Mouse (Mus musculus) fibroblast of lung, adult 2 months (primary cell): Measurements from ENCODE around the gene Epor.
A peak's percentile ranks its signal among the peaks of the same experiment; 100 is the strongest.

Source experiments
- DNase-seq: peaks from one replicate; pipeline ENCODE4 v3.0.0-alpha.2; 2011; ENCODE audit warnings: low read depth

The Epor gene

DNA sequence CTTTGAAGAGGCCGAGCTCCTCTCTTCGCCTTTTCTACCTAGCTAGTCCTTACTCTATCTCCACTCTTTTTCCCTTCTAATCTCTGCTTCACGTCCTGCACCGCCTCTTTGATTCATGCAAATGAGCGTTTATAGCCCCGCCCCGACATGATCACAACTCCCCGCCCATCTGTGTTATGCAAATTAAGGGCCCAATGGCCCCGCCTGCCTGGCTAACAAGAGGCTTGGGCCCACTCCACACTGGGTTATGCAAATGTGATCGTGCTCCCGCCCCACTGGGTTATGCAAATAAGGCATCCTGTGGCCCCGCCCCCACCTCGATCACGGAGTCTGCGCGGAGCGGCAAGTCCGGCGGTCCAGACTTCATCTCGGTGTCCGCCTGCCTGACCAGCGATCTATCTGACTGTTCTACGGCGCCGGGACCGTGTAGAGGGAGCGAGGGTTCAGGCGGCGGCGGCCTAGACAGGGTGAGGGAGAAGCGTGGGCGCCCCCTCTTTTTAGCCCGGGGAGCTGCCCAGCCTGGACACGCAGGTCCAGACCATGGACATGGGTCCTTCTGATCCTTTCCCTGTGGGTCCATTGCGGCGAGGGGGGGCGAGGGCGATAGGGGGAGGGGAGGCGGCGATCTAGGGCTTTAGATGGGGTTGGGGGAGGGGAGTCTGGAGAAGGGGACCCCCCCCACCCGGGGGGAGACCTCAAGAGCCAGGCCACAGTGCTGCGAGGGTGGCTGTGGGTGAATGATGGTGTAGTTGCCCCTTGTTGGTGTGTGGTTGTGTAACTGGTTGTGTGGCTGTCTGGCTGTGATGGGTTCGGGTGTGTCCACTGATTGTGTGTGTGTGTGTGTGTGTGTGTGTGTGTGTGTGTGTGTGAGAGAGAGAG is 26.4 kb downstream of the Epor start, which contains the start of gene Plppr2:
TSS of gene Plppr2 (plus strand) at position 342 of the 879 bp plus-strand sequence.
- peak; percentile 86 for DNase-seq

DNA sequence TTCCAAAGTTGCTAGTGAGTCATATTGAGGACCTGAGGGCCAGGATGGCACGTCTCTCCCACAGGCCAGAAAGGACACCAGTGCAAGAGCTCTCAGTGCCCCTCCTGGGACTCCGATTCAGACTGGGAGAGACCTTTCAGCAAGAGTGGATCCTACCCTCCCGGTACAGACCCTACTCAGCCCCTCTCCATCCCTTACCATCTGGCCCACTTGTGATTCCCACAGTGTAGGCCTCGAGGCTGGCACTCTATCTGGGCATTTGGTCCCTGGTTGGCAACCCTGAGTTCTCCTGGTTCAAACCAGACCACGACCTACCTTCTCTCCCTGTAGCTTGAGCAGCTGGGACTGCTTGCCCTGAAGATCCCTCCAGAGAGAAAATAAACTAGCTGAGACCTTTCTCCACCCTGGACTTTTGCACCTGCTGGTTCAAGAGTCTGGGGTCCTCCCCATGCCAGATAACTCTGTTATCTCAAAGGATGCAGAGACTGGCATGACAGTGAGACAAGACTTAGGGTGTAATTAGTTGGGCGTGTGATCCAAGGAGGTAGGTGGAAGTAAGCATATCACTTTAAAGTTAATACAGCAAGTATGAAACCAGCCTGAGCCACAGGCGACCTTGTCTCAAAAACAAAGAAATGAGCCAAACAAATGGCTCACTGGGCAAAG is 27.7 kb downstream of the Epor start:
- DNase-seq: no peak

DNA sequence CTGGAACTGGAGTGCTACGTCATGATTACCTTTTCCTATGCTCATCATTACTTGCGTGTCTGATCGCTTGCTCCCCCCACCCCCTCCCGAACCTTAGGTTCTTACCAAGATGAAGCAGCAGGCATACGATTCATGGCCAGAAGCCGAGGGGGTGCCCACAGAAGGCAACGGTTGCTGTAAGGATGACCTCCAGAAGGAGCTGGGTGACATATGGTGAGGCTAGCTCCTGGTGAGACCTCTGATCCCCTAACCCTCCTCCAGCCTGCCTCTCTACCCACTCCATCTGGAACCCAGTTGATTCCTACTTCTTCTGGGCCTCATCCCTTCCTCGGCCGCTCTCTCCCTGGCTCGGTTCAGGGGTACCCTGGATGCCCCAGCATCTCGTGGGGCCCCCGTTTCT is 29.3 kb downstream of the Epor start:
- DNase-seq: no peak

DNA sequence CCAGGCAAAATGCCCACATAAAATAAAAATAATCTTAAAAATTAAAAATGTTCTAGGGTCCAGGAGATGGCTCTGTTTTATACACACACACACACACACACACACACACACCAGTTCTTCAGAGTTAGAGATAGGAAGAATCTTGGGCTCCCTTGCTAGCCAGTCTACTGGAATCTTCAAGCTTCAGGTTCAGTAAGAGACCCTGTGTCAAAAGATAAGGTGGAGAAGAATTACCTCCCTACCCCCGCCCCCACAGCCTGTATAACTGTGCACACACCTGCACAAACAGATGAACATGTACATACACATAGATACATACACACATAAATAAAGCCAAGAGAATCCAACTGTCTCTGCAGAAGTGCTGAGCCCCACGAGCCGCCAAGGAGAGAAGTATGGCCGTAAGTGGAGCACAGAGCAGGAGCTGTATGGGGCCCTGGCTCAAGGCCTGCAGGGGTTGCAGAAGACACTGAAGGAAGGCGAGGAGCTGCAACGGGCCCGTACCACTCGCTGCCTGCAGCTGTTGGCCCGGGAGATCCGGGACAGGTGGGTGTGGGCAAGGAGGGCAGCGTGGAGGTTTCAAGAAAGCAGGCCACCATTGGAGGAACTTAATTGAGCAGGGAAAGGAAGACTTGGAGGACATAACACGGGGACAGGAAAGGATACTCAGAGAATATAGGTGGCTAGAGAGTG is 30.7 kb downstream of the Epor start:
- no peak for DNase-seq

DNA sequence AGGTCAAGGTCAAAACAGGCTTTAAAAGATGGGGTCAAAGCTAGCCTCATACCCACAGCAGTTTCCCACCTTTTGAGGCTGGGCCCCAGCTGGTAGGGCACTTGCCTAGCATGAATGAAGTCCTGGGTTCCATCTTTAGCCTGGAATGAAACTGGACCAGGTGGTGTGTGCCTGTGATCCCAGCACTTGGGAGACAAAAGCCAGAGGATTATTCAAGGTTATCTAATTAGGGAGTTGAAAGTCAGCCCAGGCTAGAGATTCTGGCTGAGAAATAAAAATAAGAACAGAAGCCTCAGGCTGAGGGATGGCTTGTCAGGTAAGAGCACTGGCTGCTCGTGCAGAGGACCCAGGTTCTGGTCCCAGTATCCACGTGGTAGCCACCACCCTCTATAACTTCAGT is 31.3 kb downstream of the Epor start:
- DNase-seq: no peak

DNA sequence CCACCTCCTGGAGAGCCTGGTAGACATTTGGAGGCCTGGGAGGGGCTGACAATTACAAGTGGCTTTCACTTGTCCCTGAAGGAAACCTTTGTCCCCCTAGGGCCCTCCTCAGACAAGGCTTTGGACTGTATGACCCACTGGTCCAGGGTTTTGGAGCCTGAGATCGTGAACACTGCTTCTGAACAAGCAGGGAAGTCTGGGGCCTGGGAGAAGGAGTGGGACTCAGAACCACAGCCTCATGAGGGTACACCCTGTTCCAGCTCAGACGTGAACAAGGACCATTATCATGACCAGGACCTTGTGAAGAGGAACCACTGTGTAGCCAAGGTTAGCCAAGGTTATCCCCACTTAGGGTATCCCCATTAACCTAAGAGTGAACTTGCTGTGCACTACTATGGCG is 34.1 kb downstream of the Epor start:
- no peak for DNase-seq

DNA sequence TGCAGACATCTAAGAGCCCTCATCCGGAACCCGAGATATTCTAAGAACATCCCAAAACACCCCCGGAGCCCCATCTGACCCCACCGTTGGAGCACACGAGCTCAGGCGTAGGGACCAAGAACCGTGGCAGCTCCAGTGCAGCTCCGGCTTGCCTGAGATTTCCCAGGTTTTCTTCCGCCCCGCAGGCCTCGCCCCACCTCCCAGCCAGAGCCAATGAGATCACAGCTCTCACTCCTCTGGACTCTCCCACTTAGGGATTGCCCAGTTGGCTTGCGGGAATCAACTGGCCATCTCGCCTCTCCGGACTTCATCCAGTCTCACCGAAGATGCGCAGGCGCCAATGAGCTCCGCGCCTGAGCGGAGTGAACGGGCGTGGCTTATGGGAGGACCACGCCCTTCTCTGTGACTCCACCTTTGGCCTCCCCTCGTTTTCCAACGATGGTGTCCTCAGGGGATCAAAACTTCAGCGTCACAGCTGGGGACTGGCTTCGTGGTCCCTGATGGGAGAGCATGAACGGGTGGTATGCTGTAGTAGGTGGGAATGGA is 36.0 kb downstream of the Epor start, which contains the start of the genes Ccdc159 and Tmem205:
TSS of gene Ccdc159 (plus strand) at position 264 of the 546 bp plus-strand sequence.
TSS of gene Tmem205 (minus strand) at position 349 of the 546 bp plus-strand sequence.
- peak; percentile 97 for DNase-seq

DNA sequence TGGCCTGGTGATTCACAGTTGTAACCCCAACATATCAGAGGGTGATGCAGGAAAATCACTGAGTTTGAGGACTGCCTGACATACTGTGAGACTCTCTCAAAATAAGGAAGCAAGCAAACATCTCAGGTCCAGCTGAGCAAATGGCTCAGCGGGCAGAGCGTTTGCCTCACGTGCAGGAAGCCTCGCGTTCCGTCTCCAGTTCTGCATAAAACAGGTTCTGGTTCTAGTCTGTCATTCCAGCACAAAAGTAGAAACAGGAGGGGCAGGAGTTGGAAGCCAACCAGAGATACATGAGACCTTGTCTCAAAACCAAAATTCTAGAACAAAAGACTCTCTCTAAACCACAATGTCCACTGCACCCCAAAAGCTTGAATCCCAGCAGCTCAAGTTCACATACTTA is 36.5 kb downstream of the Epor start:
- DNase-seq: no peak

DNA sequence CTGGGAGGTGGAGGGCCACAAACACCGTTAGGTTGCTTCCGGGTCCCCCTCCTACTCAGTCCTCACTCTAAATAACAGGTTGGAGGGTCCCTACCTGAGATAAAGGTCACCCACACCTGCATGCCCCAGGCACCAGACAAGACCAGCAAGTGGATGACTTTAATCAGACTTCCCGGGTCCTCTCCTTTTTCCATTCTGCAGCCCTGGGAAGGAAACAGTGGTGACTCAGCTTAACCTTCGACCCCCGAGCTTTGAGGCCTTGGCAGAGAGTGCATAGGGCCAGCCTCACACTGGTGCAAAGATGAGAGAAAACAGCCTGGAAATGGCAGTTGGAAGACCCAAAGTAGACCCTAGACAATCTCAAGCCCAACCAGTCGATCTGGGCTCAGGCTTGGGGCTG is 37.2 kb downstream of the Epor start:
- no peak for DNase-seq

DNA sequence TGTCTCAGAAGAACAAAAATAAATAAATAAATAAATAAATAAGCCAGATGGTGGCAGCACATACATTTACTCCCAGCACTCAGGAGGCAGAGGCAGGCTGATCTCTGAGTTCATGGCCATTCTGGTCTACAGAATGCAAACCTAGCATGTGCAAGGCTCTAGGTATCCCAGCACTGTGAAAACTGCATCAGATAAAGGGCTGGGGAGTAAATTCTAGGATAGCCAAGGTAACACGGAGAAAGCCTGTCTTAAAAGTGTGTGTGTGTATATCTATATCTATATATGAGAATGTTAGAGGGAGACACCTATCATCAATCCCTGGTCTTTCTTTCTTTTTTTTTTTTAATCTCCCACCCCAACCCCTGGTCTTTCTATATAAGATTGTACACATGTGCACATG is 37.8 kb downstream of the Epor start:
- DNase-seq: no peak

DNA sequence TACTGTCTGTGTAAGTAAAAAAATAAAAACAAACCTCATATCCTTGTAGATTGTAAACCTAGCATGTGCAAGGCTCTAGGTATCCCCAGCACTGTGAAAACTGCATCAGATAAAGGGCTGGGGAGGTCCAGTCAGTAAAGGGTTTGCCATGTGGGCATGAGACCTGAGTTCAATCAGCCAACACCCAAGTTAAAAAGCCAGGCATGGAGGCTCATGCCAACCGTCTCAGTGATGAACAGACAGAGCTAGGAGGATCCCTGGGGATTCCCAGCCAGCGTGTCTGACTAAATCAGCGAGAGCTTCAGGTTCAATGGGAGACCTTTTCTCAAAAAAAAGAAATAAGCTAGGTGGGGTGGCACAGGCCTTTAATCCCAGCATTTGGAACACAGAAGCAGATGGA is 38.3 kb downstream of the Epor start:
- no peak for DNase-seq

DNA sequence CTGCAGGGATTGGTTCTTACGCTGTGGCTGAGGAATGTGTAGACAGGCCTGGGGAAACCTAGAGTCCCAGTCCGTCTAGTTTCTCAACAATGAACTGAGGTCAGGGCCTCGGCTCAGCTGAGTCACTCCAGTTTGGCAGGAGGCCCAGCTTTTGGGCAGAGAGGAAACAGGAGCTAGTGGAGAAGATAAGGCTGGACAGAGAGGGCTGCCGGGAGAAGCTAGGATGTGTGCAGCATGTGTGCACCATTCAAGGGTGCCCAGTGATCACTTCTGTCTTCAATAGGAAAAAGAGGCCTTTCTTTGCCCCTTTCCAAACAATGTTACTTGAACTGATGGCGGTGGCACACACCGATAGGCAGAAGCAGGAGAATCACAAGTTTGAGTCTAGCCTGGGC is 39.2 kb downstream of the Epor start:
- peak; percentile 98 for DNase-seq

DNA sequence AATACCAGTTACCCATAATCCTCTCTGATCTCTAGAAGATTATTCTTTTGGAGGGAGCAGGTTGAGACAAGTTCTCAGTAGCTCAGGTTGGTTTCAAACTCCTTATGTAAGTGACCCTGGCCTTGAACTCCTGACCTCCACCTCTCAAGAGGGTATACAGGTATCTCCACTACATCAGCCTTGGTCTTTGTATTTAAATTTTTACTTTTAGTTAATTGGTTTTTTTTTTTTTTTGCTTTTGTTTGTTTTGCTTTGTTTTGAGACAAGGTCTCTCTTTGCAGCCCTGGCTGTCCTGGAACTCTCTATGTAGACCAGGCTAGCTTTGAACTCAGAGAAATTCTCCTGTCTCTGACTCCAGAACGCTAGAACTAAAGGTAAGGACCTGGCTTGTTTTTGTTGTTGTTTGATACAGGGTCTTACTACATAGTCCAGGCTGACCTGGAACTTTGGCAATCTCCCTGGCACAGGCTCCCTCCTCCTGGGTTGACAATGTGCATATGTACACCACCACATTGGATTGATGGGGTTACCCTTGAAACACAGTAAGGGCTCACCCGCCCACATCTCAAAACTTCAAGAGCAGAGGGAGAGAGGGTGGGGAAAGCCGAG is 39.7 kb downstream of the Epor start:
- DNase-seq: no peak

DNA sequence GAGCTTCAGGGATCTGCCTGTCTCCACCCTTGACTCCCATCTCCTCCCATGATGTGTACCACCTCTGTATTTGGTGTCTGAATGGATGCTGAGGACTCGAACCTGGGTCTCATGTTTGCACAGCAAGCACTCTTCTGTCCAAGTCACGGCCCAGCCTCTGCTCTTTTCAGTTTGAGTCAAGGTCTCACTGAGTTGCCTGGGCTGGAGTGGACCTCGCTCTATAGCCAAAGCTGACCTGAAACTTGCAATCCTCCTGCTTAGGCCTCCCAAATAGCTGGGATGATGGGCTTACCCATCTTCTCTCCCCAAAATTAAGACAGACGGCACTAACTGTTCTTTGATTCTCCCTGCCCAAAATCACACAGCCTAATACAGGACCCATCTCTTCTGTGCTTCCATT is 40.3 kb downstream of the Epor start:
- DNase-seq: no peak

DNA sequence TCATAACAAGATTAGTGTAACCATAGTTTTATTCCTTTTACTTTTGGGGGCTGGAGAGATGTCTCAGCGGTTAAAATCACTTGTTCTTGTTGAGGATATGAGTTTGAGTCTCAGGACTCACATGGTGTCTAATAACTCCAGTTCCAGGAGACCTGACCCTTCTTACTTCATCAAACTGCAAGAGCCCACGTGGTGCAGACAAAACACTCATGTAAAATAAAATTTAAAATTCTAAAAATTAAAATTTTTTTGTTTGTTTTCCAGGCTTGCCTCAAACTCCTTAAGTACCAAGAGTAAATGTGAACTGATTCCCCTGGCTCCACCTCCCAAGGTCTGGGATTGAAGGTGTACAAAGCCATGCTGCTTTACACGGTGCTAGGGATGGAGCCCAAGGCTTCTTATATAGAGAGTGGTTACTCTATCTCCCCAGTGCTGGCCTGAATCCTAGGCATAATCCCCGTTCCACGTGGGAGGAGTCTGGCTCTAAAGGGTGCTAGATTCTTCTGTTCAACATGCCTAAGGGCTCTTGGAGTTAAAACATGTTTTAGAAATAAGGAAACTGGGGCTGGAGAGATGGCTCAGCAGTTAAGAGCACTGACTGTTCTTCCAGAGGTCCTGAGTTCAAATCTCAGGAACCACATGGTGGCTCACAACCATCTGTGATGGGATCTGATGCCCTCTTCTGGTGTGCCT is 44.5 kb downstream of the Epor start:
- DNase-seq: no peak

DNA sequence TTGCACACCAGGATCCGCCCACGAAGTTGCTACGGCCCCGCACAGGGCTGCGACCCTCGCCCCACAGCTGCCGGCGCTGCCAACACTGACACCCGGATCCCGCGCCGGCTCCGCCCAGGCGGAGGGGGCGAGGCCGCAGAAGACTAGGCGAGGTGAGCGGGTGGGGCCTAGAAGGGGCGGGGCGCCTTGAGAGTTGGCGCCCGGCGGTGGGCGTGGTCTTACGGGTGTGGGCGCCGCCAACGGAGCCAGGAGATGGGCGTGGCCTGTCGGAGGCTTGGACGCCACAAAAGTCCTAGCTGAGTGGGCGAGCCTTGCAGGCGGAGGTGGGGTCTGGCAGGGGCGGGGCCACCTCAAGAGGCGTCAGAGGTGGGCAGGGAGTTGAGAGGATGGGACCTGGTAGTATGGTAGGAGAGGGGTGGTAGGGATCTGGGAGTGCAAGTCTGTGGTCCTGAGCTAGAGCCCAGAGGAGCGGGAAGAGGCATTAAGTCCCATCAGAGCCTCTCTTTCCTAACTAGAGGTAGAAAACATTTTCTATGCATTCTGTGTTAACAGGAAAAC is 45.2 kb downstream of the Epor start, which contains the start of gene Rab3d:
TSS of gene Rab3d (minus strand) at position 158 of the 558 bp plus-strand sequence.
- peak; percentile 58 for DNase-seq

DNA sequence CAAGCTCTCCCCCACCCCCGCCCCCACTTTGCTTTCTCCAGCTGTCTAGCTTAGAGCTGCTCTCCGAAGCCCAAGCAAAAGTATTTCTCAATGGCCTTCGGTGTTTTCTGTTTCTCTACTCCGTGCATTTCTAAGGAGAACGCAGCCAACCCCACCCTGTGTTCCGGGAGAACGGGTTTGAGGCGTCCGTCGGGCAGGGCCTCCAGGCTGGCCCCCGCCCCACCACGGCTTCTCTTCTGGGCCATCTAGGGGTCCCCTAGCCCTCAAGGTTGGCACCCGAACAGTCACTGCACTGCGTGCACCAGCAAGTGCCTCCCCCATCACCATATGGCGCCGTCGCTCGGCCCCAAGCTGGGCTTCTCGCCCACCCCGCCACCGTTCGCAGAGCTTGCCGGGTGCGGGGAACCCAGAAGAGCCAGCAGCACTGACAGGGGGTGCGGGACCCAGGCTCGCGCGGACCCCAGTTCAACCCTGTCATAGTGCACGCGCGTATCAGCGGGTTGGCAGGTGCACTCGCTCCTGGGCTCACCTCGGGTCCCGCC is 45.7 kb downstream of the Epor start:
- DNase-seq: no peak

DNA sequence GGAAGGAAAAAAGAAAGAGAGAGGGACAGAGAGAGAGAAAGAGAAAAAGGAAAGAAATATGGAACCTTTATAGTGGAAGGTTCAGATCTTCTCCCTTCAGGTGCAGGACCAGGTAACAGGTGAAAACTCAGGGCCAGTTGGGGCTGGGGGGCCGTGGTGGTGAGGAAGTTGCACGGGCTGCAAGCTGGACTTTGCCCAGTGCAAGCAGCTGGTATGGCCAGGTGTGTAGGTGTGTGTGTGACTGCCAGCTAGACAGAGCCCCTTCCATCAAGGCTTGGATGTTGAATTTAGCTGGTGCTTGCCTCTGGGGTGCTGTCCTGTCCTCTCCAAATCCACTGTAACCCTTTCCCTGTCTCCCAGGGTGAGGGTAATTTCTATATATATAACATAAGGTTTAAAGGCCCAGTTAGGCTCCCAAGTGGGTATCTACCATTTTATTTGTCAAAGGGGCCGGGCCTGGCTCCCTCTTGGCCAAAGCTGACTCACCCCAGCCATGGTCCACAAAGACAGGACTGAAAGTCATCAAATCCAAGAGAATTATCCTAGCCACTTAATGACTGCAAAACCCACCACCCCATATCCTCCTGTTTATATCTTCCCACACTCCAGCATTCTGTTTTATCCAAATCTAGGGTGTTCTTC is 46.3 kb downstream of the Epor start:
- no peak for DNase-seq

DNA sequence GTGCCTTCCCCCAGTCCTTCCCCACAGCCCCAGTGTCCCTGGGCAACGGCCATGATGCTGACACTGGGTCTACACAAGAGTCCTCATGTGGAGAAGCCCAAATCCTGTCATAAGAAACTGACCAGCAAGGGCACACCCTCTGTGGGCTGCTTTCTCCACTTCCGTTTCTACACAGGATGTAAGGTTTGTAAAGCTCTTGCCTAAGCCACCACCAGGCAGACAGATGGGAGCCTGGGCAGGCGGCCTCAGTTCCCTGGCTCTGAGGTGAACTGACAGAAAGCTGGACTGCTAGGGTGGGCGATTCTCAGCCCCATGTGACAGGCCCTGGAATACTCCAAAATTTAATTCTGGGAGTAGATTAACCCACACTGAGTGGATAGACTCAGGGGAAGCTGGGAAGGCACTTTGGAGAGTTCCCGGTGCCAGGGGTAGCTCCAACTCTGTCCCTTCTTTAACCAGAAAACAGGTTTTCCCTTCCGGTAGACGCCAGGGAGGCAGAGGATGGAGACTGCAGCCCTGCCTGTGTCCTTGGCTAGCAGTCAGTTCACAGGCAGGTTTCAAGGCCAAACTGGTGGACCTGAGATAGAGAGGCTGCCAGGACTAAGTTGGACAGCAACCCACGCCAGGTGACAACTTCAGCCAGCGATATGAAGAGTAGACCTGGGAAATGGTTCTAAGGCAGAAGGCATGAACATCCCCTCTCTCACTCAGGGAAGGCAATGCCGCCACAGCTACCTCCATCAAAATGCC is 53.7 kb downstream of the Epor start:
- no peak for DNase-seq
